Mouse (Mus musculus): Measurements from ENCODE around the gene Bhlhe23. TPM values are rescaled to one million over a fixed set of nuclear protein-coding genes. Genes with fewer than 3 reads are reported as not detected.

The Bhlhe23 gene
- polyA plus RNA-seq, 1 experiment from 2014 or later = not detected

GRCm38 (mm10) chr2:180725856-180726629 lies 50.7 kb downstream of the Bhlhe23 start:
- ATAC-seq (ENCODE audit: insufficient number of reproducible peaks, low FRiP score, low TSS enrichment, low read depth) (no peak), DNase-seq (ENCODE audit: low spot score) (no peak)
- Histone ChIP-seq H3K4me3 (ENCODE audit: low read depth, low read length) (no peak overlapping the region), H3K4me2 (ENCODE audit: low read depth, severe bottlenecking) (no peak overlapping the region), H3K27me3 (ENCODE audit: control insufficient read depth, insufficient read depth, low read length) (no peaks in the 10 kb centered on the region), H3K4me1 (ENCODE audit: control insufficient read depth, insufficient read depth, low read length) (peaks cover 5% of the 10 kb centered on the region; the same call in 1 of the 2 replicates), H3K9ac (ENCODE audit: low read length) (no peak overlapping the region), H3K9me3 (ENCODE audit: control insufficient read depth, low read length) (no peaks in the 10 kb centered on the region), H3K36me3 (ENCODE audit: control insufficient read depth, insufficient read depth, low read length) (peaks cover 15% of the 10 kb centered on the region; the same call in 1 of the 2 replicates), H3K27ac (replicated peaks; ENCODE audit: low read depth, low read length) (no peak overlapping the region)
- WGBS = 21% methylated on average over 8 of the region's 8 CpGs

GRCm38 (mm10) chr2:180725414-180725778 lies 51.3 kb downstream of the Bhlhe23 start:
- Histone ChIP-seq H3K27ac (replicated peaks; ENCODE audit: low read depth, low read length) (no peak overlapping the region), H3K27me3 (ENCODE audit: control insufficient read depth, insufficient read depth, low read length) (no peaks in the 10 kb centered on the region), H3K36me3 (ENCODE audit: control insufficient read depth, insufficient read depth, low read length) (peaks cover 15% of the 10 kb centered on the region; the same call in 1 of the 2 replicates), H3K9me3 (ENCODE audit: control insufficient read depth, low read length) (no peaks in the 10 kb centered on the region), H3K4me2 (ENCODE audit: low read depth, severe bottlenecking) (no peak overlapping the region), H3K4me3 (ENCODE audit: low read depth, low read length) (no peak overlapping the region; the same call in 1 of the 2 replicates), H3K4me1 (ENCODE audit: control insufficient read depth, insufficient read depth, low read length) (peaks cover 5% of the 10 kb centered on the region; the same call in 1 of the 2 replicates), H3K9ac (ENCODE audit: low read length) (no peak overlapping the region)
- ATAC-seq (ENCODE audit: insufficient number of reproducible peaks, low FRiP score, low TSS enrichment, low read depth) = no peak
- DNase-seq (ENCODE audit: low spot score) = no peak
- 9% methylated on average over 6 of the region's 6 CpGs for WGBS

GRCm38 (mm10) chr2:180724585-180725413 lies 51.9 kb downstream of the Bhlhe23 start, which contains the start of gene Slc17a9:
TSS of gene Slc17a9 (plus strand) at chr2:180725263.
- no peak within 1 kb of the TSS; the same call in 1 of the 2 replicates for H3K4me3 ChIP-seq (ENCODE audit: low read depth, low read length)
- H3K4me1 ChIP-seq (ENCODE audit: control insufficient read depth, insufficient read depth, low read length) = peaks cover 5% of the 10 kb centered on the region; the same call in 1 of the 2 replicates
- WGBS = 6% methylated on average over 18 of the region's 18 CpGs
- DNase-seq (ENCODE audit: low spot score) = no peak
- H3K9me3 ChIP-seq (ENCODE audit: control insufficient read depth, low read length) = no peaks in the 10 kb centered on the region
- H3K36me3 ChIP-seq (ENCODE audit: control insufficient read depth, insufficient read depth, low read length) = peaks cover 15% of the 10 kb centered on the region; the same call in 1 of the 2 replicates
- no peak within 1 kb of the TSS for H3K27ac ChIP-seq (replicated peaks; ENCODE audit: low read depth, low read length)
- no peaks in the 10 kb centered on the region for H3K27me3 ChIP-seq (ENCODE audit: control insufficient read depth, insufficient read depth, low read length)
- H3K4me2 ChIP-seq (ENCODE audit: low read depth, severe bottlenecking) = no peak within 1 kb of the TSS
- peak; percentile 46; the same call in 1 of the 2 replicates for ATAC-seq (ENCODE audit: insufficient number of reproducible peaks, low FRiP score, low TSS enrichment, low read depth)
- H3K9ac ChIP-seq (ENCODE audit: low read length) = no peak within 1 kb of the TSS; the same call in 1 of the 2 replicates

Other genes starting within 250 kb of the Bhlhe23 start
- 35.6 and 36.7 TPM in 2 replicates for gene Mrgbp, start 195.6 kb downstream of the Bhlhe23 start, polyA plus RNA-seq (2014; fragmentation: Nextera tagmentation; extraction: Ambion mirVana)
- gene Ogfr, start 187.7 kb downstream of the Bhlhe23 start, polyA plus RNA-seq (2014; fragmentation: Nextera tagmentation; extraction: Ambion mirVana) = 100 and 109 TPM in 2 replicates
- 45.8 and 48.9 TPM in 2 replicates for gene Col9a3, start 179.1 kb downstream of the Bhlhe23 start, polyA plus RNA-seq (2014; fragmentation: Nextera tagmentation; extraction: Ambion mirVana)
- gene Tcfl5, start 134.2 kb downstream of the Bhlhe23 start, polyA plus RNA-seq (2014; fragmentation: Nextera tagmentation; extraction: Ambion mirVana) = 0.17 and 0.28 TPM in 2 replicates
- 30.0 and 34.9 TPM in 2 replicates for gene Dido1, start 66.9 kb downstream of the Bhlhe23 start, polyA plus RNA-seq (2014; fragmentation: Nextera tagmentation; extraction: Ambion mirVana)
- 64.9 and 65.6 TPM in 2 replicates for gene Gid8, start 66.8 kb downstream of the Bhlhe23 start, polyA plus RNA-seq (2014; fragmentation: Nextera tagmentation; extraction: Ambion mirVana)
- 0.09 and 0.45 TPM in 2 replicates for gene Slc17a9, start 51.6 kb downstream of the Bhlhe23 start, polyA plus RNA-seq (2014; fragmentation: Nextera tagmentation; extraction: Ambion mirVana)
- gene Ythdf1, start 144.0 kb upstream of the Bhlhe23 start, polyA plus RNA-seq (2014; fragmentation: Nextera tagmentation; extraction: Ambion mirVana) = 80.5 and 83.1 TPM in 2 replicates
- gene Birc7, start 152.1 kb upstream of the Bhlhe23 start, polyA plus RNA-seq (2014; fragmentation: Nextera tagmentation; extraction: Ambion mirVana) = not detected in 2 replicates
- gene Nkain4, start 177.8 kb upstream of the Bhlhe23 start, polyA plus RNA-seq (2014; fragmentation: Nextera tagmentation; extraction: Ambion mirVana) = 3.6 and 7.8 TPM in 2 replicates
- 60.4 and 69.3 TPM in 2 replicates for gene Arfgap1, start 190.3 kb upstream of the Bhlhe23 start, polyA plus RNA-seq (2014; fragmentation: Nextera tagmentation; extraction: Ambion mirVana)
- gene Col20a1, start 209.6 kb upstream of the Bhlhe23 start, polyA plus RNA-seq (2014; fragmentation: Nextera tagmentation; extraction: Ambion mirVana) = 0.15 and 0.71 TPM in 2 replicates

Data from limb, embryonic 11.5 days (tissue).